Mouse (Mus musculus): ENCODE data around the gene Krt83.

Gene Krt83

DNA sequence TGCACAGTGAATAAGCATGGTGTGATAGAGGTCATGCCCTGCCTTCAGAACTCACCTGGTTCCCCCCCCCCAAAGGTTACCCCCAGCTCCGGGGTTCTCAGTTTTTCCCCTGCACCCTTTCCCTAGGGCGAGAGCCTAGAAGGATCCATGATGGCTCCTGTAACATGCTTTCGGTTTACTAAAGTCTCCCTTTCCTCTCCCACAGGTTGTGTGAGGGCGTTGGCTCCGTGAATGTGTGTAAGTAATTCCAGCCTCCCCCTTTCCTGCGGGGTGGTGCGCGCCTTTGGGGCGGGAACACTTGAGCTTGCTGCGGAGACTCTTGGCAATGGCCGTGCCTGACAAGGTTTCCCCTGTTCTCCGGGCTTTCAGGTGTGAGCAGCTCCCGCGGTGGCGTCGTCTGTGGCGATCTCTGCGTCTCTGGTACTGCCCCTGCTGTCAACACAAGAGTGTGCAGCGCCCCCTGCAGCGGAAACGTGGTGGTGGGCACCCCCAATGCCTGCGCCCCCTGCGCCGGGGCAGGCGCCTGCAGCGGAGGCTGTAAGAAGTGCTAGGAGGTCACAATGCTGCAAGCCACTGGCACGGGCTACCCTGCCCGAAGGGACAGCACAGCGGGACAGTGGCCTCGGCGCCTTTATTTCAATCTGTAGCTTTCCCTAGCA is 12.2 kb downstream of the Krt83 start:
- DNase-seq (ENCODE audit: low spot score in 2 of 2) = peak; percentile 39 to 78

DNA sequence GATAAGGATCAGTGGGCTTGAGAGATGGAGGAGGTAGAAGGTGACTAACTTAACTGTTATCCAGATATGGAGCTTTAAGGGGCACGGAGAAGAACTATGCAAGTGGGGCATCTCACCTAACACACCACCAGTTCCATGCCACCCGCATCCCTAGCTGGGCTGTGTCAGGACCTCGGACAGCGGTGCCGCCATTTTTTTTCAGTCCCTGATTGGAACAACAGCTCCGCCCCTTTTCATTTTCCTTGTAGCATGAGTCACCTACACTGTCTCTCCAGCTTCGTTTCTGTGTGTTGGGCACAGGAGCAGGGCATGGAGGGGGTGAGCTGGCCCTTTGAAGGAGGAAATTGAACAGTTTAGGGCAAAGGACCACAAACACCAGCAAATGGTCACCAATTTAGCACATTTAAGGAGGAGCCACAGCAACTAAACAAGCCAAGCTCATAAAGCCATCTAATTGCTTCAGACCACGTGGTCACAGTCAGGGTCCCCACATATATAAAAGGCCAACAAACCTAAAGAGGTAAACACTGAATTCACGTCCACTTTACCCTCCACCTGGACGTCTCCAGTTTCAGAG is 18.3 kb downstream of the Krt83 start, which contains the start of gene Krt86:
TSS of gene Krt86 (plus strand) at position 527 of the 577 bp plus-strand sequence.
- no peak for DNase-seq (ENCODE audit: low spot score in 2 of 2)

DNA sequence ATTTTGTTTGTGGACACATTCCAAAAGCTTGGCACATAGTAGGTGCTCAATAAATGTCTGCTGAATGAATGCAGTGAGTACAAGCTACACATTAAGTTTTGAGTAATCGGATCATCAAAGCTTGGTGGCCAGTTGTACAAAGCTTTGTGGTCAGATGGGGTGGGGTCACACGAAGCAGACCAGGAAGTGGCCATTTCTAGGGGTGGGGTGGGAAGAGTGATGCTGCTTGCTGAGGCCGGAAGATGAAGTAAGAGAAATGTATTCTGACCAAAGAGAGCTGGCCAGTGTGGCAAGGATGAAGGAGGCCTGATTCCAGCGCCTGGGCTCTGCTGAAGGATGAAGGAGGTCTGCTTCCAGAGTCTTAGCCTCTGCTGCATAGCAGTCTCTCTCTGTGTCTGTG is 22.2 kb downstream of the Krt83 start:
- DNase-seq (ENCODE audit: low spot score in 2 of 2) = no peak

DNA sequence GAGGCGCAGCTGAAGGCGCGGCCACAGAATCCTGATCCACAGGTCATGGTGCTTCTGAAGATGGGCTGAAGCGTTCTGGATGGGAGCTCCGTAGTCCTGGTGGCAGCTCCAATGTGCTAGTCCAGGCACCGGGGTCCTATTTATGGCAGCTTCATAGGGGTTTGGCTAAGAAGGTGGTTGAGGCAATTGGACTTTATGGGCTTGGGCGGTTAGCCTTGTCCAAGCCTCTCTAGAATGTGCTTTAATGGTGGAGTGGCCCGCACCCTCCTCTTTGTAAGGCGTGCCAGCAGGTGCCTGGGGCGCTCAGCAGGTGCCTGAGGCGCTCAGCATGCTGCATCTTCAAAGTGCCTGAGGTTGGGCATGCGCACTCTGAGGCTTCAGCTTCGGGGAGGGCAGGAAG is 27.7 kb downstream of the Krt83 start, which contains the start of gene Krt81:
TSS of gene Krt81 (minus strand) at position 101 of the 400 bp plus-strand sequence.
- DNase-seq (ENCODE audit: low spot score in 2 of 2) = no peak

DNA sequence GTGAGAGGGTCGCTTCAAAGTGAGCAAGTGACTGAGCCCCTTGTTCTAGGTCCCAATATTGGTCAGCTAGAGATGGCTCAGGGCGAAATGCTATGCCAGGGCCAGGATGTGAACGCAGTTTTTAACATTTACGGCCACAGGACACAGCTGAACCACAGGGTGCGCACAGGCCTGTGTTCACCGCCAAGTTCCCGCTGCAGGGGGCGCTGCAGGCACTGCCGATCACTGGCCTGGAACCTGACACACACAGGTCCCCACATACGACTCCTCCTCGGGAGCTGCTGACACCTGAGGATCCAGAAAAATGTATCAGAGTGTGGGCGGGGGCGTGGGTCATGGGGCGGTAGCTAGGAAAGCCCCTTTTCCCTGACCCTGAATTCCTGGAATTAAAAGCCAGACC is 32.0 kb downstream of the Krt83 start:
- no peak for DNase-seq (ENCODE audit: low spot score in 2 of 2)

DNA sequence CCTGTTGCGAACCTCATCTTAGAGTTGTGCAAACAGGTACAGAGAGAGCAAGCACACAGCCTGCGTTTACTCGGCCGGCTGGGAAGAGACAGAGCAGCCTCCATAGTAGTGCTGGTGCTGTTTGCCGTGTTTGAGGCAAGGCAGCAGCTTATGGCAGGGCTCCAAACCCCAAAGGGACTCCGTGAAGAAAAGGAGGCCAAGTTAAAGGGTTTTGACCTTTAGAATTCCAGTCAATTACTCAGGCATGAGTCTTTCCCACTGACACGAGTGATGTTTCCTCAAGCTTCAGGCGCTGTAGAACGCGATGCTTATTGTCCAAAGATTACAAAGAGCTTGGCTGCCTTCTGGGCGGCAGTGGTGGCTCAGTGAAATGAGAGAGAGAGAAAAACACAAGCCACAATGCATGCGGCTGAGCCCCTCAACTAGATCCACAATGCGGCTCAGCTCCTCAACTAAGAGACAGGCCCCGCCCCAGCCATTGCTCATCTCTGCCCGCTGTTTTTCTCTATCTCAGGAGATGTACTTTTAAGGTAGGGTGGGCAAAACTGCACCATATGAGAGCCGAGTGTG is 32.9 kb downstream of the Krt83 start:
- no peak for DNase-seq (ENCODE audit: low spot score in 2 of 2)

DNA sequence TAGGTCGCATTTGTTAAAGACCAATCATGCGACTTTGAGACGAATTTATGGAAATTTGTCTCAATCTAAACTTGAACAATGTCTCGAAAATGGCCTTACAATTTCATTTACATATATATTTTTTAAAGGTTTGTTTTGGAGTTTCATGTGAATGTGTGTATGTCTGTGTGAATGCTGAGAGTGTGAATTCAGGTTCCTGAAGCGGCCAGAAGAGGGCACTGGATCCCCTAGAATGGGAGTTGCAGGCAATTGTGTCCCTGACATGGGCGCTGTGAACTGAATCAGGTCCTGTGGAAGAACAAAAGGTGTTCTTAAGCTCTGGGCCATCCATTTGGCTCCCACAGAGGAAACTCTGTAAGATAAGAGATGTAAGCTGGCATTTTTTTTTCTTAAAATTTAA is 35.4 kb downstream of the Krt83 start:
- no peak for DNase-seq (ENCODE audit: low spot score in 2 of 2)

DNA sequence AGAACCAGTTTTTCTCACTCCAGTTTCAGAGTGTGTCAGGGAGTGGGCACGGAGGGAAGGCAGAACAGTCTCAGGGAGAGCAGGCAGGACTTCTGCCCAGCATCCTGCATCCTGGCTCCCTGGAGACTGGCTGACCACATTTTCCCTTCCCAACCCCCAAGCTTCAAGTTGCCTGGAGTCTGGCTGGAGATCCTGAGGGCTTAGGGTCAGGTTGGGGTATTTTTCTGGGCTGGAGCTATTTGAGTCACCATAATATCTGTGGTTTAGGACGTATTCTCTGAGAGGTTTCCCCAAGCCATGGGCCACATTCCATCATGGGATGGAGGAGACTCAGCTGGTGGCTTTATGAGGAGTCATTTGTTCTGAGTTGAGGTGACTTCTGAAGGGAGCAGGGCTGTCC is 36.0 kb downstream of the Krt83 start:
- DNase-seq (ENCODE audit: low spot score in 2 of 2) = no peak

DNA sequence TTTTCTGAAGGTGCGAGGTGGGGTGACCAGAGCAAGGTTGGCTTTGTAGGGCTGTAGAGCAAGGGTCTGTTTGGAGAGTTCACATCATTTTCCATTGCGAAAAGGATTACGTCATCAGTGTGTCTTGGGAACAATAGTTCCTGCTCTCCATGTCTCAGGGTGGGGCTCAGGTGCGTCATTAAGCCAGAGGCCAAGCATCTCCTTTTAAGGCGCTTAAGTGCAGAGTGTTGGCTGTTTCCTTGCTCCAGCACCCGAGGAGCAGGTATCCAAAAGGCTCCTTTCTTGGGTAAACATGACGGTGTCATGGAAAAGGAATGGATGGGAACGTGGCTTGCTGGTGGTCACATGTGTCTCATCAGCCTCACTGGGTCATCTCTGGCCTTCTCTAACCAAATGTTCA is 36.5 kb downstream of the Krt83 start:
- no peak for DNase-seq (ENCODE audit: low spot score in 2 of 2)

DNA sequence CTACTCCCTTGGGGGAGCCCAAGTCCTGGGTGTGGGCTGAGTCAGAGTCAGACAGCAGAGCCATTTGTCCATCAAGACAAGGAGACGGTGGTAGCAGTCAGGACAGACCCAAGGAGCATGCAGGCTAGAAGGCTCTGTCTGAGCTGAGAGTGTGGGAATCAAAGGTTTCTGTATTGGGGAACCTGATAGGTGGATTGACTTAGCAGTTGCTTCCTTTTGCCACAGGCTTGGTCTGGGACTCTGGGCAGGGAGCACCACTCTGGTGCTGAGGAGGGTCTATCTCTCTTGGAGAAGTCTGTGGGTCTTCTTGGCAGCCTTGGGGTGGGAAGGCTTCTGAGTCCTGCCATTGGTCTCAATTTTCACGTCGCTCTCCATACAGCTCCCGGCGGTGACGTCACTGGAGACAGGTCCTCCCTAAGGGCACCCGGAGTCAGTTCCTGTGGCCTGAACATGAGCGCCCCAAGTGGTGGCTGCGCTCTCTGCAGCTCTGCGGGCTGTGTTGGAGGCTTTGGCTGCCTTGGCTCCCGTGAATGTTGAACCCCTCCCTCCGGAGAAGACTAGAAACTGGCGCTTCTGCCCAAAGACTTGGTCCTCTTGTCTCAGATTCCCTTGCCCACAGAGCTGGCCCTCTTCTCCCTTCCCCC is 38.1 kb downstream of the Krt83 start:
- peak; percentile 51 to 84 for DNase-seq (ENCODE audit: low spot score in 2 of 2)

DNA sequence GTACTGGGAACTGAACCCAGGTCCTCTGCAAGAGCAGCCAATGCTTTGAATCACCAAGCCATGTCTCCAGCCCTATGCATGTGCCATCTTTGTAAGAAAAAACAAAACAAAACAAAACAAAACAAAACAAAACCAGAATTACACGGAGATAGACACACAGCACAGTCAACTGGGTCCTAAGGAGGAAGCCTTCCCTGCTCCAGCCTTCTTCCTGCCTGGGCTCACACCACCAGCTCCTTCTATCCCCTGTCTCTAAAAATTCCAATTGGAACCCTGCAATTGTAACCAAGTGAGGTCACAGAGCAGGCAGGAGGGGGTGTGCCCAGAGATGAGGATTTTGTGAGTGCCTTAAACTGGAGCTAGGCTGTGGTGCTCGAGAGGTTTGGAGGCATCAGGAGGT is 43.9 kb downstream of the Krt83 start, which contains the start of gene Krt88:
TSS of gene Krt88 (plus strand) at position 301 of the 400 bp plus-strand sequence.
- DNase-seq (ENCODE audit: low spot score in 2 of 2) = no peak

DNA sequence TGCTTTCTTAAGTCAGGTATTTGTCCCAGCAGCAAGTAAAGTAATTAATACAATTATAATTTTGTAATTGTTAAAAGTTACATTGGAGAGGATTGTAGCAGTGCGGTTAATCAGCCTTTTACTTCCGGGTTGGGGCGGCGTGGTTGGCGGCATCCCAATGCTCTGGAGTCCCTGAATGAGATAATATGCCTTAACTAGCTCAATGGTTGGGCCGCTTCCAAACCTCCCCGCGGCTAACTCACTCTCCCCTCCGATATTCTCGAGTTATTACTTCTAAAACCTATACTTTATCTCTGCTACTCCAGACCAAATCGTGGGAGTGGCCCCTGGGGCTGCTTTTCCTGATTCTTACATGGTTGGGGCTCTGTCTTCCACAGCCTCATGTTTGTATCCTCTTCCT is 44.7 kb downstream of the Krt83 start:
- DNase-seq (ENCODE audit: low spot score in 2 of 2) = no peak

DNA sequence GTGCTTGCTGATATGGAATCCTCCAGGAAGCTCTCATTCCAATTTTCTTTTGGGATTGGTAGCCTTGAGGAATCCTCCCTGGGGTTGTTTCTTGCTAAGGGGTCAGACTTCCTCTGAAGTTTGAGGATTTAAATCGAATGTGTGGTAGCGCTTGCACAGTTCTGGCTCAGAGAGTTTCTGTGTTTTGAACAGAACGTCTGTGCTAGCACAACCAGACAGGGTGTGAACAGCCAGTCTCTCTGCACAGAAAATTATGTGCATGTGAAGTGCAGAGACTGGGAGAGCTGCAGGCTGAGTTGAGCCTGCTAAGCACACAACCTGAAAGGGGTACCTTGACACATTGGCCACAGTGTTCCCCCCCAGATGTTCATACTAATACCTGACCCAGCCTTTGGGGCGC is 50.5 kb downstream of the Krt83 start:
- no peak for DNase-seq (ENCODE audit: low spot score in 2 of 2)

DNA sequence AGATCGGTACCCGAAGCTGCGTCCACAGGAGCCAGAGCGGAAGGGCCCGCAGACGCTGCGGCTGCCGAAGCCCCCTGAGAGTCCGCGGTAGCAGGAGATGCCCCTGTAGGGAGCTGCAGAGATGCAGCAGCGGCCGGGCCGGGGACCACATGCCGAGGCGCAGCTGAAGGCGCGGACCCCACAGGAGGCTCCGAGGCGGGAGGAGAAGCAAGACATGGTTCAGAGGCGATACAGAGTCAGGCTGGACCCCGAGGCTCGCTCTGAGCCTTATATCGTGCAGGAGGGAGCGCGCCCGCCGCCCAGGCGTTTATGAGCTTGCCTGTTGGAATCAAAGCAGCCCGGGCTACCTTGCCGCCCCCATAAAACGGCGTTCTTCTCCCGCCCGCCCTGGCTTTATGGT is 52.8 kb downstream of the Krt83 start, which contains the start of gene Krt87:
TSS of gene Krt87 (minus strand) at position 250 of the 400 bp plus-strand sequence.
- no peak for DNase-seq (ENCODE audit: low spot score in 2 of 2)

DNA sequence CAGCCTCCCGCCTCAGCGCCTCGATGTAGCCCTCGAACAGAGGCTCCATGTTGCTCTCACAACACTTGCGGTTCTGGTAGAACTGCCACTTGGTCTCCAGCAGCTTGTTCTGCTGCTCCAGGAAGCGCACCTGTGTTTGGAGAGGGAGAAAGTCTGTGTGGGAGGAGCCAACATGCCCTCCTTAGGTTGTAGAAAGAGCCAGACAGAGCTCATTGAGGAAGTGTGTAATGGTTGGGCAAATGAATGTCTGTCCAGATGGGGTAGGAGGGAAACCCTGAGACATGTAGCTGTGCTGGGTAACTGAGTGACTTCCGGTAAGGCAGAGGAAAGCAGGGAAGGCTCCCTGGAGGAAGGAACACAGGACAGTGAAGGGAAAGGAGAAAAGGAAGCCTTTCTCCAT is 54.7 kb downstream of the Krt83 start:
- DNase-seq (ENCODE audit: low spot score in 2 of 2) = no peak
